16 mouse cellular contexts compared by ENCODE assay signal in genomic region chr5:43915261-43915886, GRCm38 (mm10). TPM values are rescaled to one million over a fixed set of nuclear protein-coding genes. Genes with fewer than 3 reads are reported as not detected.
"Had no signal": no experiment of that assay in that cellular context is flagged by ENCODE, and none has a peak within 500 bp of the region (broad histone marks: within the 10 kb centered on the region; RNA-seq: fewer than 3 reads in every experiment).

No protein-coding gene starts in this region.

- DNase-seq: kidney, adult 11 months; kidney, adult 8-10 months; kidney, postnatal 14 days; kidney, postnatal 4 days; liver, embryonic 13.5 days; lung, adult 2 months; lung, postnatal 14 days; lung, postnatal 4 days; midbrain, embryonic 14.5 days; right cerebral cortex, adult 18-20 months; right cerebral cortex, postnatal 14 days; right cerebral cortex, postnatal 4 days; thymus, adult 2 months; thymus, postnatal 14 days; thymus, postnatal 4 days had no signal

RNA-seq across cellular contexts. Expression of gene Gm7879, which starts 2.4 kb away (rescaled TPM):
- total RNA-seq: midbrain, postnatal 0 days had no signal
